Mouse (Mus musculus): ENCODE results near the gene Zfp85.

DNA sequence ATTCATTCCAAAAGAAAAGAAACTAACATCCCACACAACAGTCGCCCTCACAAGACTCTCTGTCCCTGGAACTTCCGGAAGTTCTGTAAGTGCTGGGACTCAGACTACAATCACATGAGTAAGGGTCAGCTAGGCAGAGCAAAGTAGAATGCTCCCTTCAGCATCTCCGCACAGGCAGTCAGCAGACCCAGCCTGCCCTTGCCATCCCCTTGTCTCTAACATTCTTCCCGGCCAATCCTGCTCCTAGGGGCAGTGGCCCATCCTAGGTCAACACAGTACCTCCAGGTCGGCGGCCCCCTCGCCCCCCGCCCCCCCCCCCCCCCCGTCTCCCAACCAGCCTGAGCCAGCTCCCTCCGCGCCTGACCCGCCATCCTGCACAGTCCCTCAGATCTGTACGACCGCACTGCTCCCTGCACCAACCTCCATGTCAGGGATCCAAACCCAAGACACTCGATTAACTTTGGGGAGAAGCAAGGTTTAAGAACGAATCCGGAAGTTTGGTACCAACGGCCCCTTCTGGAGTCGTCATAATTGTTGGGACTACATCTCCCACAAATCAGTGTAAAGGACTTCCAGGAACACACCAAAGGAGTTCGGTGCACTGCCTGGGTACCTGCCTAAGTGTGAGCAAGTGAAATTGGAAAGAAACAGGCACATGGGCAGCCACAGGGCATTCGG, 26.2 kb downstream of the Zfp85 start, which contains the start of gene Zfp65:
- TF ChIP-seq POLR2A (IDR thresholded peaks at IDR 0.05; ENCODE audit: insufficient read depth, low read depth, low read length) (peak; percentile 45; the same call in 1 of the 2 replicates), CTCF (IDR thresholded peaks at IDR 0.05) (no peak)

Measured in heart, adult 2 months (tissue).